Mouse (Mus musculus): ENCODE measurements around the gene Asah2.
A peak's percentile ranks its signal among the peaks of the same experiment; 100 is the strongest.
"Not testable (repeated sequence)": the region's sequence is repeated elsewhere in the genome, so short reads cannot be mapped to it uniquely, and the experiment has no call there.

The Asah2 gene

GRCm38 (mm10) chr19:32102294-32102975, 5.6 kb downstream of the Asah2 start:
- DNase-seq (ENCODE audit: low read depth, low spot score): no peak

- no peak for DNase-seq (ENCODE audit: low read depth, low spot score)
These were observed 9.4 kb downstream of the Asah2 start for GRCm38 (mm10) chr19:32098582-32098981.

- DNase-seq (ENCODE audit: low read depth, low spot score): no peak
These were observed 15.7 kb downstream of the Asah2 start for GRCm38 (mm10) chr19:32092358-32092757.

- no peak for DNase-seq (ENCODE audit: low read depth, low spot score)
These were observed 17.2 kb downstream of the Asah2 start for GRCm38 (mm10) chr19:32090804-32091203.

- no peak for DNase-seq (ENCODE audit: low read depth, low spot score)
These were observed 19.4 kb downstream of the Asah2 start for GRCm38 (mm10) chr19:32088570-32088969.

DNA sequence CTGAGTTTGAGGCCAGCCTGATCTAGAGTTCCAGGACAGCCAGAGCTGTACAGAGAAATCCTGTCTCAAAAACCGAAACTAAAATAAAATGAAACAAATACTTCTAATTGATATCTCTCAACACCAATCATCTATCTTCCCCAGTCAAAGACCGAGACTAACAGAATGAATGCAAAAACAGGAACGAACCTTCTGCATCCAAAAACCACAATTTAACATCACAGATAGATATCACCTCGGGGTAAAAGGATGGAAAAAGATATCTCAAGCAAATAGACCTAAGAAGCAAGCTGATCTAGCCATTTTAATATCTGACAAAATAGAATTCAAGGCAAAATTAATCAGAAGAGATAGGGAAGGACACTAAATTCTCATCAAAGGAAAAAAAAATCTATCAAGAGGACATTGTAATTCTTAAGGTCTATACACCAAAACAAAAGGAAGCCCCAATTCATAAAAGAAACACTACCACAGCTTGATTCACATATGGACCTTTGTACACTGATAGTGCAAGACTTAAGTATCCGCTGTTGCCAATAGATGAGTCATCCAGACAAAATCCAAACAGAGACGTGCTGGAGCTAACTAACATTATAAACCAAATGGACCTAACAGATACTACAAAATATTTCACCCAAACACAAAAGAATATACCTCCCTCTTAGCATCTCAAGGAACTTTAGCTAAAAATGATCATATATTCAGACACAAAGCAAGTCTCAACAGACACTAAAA, 20.1 kb downstream of the Asah2 start:
- no peak for DNase-seq (ENCODE audit: low read depth, low spot score)

DNA sequence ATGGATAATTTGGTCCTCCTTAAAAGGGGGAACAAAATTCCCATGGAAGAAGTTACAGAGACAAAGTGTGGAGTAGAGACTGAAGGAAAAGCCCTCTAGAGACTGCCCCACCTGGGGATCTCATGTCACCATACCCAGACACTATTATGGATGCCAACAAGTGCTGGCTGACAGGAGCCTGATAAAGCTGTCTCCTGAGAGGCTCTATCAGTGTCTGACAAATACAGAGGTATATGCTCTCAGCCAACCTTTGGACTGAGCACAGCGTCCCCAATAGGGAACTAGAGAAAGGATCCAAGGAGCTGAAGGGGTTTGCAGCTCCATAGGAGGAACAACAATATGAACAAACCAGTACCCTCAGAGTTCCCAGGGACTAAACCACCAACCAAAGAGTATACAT, 23.2 kb downstream of the Asah2 start:
- not testable (repeated sequence) for DNase-seq (ENCODE audit: low read depth, low spot score)

DNA sequence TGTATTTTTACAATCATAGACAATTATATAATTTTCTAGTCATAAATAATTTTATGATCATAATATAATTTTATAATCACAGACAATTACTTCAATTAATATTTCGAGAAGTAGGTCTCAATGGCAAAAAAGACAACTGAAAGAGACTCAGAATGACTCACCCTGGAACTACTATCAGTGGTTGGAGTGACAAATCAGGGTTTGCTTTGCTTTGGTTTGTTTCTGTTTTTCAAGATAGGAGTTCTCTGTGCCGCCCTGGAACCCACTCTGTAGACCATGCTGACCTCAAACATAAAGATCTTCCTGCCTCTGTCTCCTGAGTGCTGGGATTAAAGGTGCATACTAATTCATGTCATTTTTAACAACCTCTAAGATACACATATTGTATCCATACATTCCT, 37.7 kb downstream of the Asah2 start:
- no peak for DNase-seq (ENCODE audit: low read depth, low spot score)

- no peak for DNase-seq (ENCODE audit: low read depth, low spot score)
These were observed 38.4 kb downstream of the Asah2 start for GRCm38 (mm10) chr19:32069598-32069997.

- no peak for DNase-seq (ENCODE audit: low read depth, low spot score)
These were observed 40.3 kb downstream of the Asah2 start for GRCm38 (mm10) chr19:32067669-32068068.

DNA sequence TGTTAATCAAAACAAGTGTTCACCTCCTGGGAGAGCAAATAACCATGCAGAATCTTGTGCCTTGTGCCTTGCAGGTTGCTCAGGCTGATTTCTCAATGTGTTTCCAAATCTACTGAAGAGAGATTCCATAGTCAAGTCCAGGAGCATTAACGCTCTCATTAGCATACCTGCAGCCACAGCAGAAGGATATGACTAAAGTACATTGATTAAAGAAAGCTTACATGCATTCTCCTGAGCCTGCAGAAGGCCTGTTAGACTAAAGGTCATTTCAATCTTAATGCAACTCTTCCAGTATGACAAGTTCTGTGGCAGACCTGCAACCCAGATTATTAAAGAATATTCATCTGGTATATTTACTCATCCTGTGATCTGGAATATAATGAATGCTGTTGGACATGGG, 46.7 kb downstream of the Asah2 start:
- DNase-seq (ENCODE audit: low read depth, low spot score): no peak

GRCm38 (mm10) chr19:32056252-32056651, 51.8 kb downstream of the Asah2 start:
- DNase-seq (ENCODE audit: low read depth, low spot score): no peak

DNA sequence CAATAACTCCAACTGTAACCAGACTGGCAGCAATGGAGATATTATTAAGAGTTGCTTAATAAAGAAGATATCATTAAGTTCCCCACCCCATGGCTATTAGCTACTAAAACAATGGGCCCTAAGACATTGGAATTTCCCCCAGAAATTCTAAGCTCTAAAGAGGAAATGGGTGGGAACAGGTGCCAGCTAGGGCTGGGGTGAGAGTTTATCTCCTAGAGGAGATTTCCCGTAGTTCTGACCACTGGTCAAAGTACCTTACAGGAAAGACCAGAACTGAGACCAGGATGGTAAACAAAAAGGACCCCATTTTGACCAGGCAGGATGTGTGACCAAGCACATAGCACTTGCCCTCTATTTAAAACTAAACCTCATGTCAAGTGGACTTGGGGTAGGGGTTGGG, 52.3 kb downstream of the Asah2 start:
- DNase-seq (ENCODE audit: low read depth, low spot score): no peak

- no peak for DNase-seq (ENCODE audit: low read depth, low spot score)
These were observed 56.8 kb downstream of the Asah2 start for GRCm38 (mm10) chr19:32051251-32051650.

GRCm38 (mm10) chr19:32032881-32033280, 75.1 kb downstream of the Asah2 start:
- DNase-seq (ENCODE audit: low read depth, low spot score): no peak

DNA sequence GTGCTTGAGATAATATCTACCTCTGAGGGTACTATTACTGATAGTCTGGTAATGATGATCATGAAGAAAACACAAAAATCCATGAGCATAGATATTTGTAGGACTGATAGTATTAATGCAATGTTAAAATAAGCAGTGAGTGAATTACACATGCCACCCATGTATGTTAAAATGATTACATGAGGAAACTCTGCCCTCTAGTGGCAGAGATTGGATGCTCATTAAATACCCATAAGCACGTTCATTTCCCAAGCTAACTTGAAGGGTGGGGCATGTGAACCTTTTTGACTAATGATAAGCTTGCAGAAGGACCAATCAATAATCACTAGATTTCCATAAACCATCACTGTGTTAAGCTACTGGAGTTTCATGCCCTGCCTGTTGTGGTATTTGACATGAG, 77.6 kb downstream of the Asah2 start:
- peak; percentile 43 for DNase-seq (ENCODE audit: low read depth, low spot score)

- DNase-seq (ENCODE audit: low read depth, low spot score): no peak
These were observed 82.6 kb downstream of the Asah2 start for GRCm38 (mm10) chr19:32025443-32025842.

- no peak for DNase-seq (ENCODE audit: low read depth, low spot score)
These were observed 88.3 kb downstream of the Asah2 start for GRCm38 (mm10) chr19:32019722-32020121.

DNA sequence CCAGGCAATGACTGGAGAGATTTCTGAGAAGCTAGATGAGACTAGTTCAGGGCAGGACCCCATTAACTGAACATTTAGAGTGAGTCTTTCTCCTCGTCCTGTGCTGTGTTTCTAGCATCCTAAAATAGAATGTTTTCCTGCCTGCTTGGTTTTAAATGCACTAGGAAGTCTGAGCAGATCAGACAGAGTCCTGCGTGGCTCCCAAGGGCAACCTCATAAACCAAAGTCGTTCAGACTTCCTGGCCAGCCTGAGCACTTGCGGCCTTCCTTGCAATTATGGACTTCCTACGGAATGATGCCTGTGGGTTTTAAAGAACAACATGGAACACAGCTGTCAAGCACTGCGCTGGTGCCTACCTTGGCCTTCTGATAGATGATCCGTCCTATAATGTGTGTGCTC, 89.4 kb downstream of the Asah2 start:
- no peak for DNase-seq (ENCODE audit: low read depth, low spot score)

DNA sequence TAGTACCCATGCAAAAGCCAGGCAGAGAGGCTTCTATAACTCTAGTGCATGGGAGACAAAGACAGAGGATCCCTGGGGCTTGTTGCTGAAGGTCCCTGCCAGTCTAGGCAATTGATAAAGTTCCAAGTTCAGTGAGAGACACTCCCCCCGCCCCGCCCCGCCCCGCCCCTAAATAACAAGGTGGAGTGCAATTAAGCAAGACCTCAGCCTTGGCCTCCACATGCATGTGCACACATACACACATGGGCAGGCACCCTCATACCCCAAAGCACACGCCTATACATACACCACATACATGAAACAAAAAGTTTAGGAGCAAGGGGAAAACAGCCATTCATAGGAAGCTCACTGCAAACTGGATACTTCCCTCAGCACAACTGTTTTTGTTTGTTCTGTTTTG, 90.0 kb downstream of the Asah2 start:
- no peak for DNase-seq (ENCODE audit: low read depth, low spot score)

DNA sequence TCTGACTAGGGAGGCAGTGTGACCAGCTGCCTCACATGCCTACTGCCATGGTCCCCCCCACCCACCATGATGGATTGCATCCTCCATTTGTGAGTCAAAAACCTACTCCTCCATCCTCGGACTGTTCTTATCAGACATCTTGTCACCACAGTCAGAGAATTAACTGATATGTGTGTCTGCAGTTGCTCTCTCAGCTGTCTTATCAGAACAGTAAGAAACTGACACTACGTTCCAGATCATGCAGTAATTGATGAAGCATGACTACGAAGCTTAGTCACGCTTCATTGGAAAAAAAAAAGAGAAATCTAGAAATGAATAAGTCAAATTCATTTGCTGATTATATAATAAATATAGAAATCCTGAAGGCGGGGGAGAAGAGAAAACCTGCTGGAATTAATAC, 105.4 kb downstream of the Asah2 start:
- no peak for DNase-seq (ENCODE audit: low read depth, low spot score)

GRCm38 (mm10) chr19:31996916-31997315, 111.1 kb downstream of the Asah2 start:
- DNase-seq (ENCODE audit: low read depth, low spot score): no peak

- DNase-seq (ENCODE audit: low read depth, low spot score): no peak
These were observed 117.0 kb downstream of the Asah2 start for GRCm38 (mm10) chr19:31991057-31991456.

Measured in retina, postnatal 7 days (tissue).